Mouse (Mus musculus): ENCODE data around the gene Cgnl1.

Cgnl1 gene

DNA sequence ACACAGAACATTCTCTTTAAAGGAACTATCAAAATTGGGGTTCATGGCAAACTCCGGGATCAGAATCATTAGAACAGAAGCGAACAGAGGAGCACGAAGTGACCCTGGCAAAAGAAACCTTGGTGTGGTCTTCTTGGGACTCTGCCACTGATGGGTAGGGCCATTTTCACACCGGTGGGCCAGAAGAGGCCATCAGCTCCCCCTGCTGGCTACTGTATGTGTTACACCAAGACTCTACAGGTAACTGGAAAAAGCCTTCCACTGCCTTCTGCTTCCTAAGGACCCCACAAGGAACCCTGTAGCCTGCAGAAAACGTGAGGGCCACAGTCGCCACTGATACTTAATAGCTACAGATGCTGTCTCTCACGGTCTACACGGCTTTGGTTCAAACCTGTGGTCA, 154.0 kb downstream of the Cgnl1 start:
- peak in 1 of 2 experiments; percentile 74 for DNase-seq

DNA sequence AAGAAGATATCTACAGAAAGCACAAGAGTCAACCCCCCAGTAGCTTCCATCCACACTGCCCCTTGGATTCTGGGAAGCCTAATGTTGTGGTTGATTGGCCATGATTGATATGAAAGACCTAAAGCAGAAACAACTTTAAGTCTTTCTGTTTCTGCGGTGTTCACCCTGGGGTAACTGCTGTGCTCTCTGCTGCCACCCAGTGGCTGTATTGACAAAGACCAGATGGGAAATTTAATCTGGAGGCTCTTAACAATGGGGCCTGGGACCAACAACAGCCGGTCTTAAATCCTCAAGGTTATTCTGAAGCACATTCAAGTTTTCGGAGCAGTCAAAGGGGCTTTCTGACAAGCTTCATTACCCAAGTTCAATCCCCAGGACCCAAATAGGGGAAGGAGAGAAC, 155.2 kb downstream of the Cgnl1 start:
- peak; percentile 81 to 91 for DNase-seq

GRCm38 (mm10) chr9:71614643-71615042, 156.8 kb downstream of the Cgnl1 start:
- peak in 1 of 2 experiments; percentile 74 for DNase-seq

DNA sequence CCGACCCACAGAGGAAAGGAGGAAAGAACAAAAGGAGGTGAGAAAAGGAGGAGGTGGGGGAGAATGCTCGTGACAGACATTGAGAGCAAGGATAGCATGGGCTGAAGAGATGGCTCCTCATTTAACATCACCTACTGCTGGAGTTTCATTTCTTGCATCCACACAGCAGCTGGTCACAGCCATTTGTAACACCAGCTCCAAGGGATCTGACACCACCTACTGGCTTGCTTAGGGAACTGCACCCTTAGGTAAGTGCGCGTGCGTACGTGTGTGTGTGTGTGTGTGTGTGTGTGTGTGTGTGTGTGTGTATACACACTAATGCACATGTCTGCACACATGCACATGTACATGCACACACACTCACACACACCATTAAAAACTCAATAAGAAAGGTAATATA, 158.4 kb downstream of the Cgnl1 start:
- no peak for DNase-seq

GRCm38 (mm10) chr9:71611876-71612275, 159.5 kb downstream of the Cgnl1 start:
- peak; percentile 44 to 72 for DNase-seq

GRCm38 (mm10) chr9:71609010-71609409, 162.4 kb downstream of the Cgnl1 start:
- no peak for DNase-seq

DNA sequence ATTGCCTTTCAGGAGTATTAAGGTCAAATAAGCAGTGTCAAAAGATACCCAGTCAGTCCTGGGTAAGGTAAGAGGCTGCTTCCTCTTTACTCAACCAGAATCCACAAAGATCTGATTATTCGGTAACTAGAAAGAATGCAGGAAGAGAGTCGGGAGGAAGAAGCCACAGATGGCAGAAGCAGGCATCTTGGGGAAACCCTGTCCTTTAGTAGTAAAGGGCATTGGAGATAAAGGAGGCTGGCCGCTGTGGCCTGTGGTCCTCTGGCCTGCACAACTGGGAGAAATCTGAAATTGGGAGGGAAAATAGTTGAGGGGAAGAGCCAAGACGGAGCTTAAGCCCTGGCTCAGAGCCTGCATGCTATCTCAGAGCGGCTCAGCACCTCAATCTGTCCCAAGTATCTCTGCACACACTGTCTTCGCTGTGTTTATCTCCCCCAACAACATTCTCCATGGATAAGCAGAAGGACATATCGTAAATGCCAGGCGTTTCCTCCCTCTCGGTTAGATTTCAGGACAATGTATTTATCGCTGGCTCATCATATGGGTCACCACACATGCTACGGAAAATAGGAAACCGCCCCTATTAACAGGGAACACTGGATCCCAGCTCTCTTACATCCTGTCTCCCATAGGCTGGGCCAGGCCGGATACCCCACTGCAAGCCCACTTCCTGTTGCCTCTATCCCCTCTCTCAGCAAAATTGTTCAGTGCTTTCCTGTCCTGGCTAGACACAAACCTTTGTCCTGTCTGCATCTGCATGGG, 164.9 kb downstream of the Cgnl1 start:
- no peak for DNase-seq

DNA sequence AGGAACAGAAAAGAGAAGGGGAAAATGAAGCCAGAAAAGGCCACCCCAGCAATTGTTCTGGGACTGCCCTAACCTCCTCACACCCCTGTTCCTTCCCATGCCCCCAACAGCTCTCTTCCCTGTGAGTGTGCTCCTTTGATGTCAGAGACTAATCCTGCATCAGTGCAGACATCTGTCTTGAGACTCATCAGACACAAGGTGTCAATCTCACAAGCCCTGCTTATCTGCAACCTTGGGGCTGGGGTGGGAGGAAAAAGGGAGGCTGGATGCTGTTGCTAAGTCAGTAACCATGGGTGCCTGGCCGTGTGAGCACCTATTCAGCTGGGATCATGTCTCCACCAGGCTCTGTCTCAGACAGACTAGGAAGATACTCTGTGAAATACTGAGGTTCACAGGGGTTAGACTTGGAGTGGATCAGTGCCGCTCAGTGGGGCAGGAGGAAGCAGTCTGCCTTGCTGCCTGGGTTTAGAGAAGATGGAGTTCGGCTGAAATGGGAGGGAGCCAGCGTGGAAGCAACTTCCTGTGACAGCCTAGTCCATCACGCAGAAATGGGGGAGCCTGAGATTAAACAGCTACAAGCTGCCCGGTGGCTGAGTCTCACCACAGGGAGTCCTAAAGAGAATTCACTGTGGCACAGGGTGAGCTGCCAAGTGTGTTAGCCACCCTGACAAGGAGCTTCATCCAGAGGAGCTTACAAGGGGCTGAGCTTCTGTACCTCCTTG, 166.3 kb downstream of the Cgnl1 start:
- DNase-seq, result no peak

GRCm38 (mm10) chr9:71599861-71600260, 171.5 kb downstream of the Cgnl1 start:
- no peak for DNase-seq

DNA sequence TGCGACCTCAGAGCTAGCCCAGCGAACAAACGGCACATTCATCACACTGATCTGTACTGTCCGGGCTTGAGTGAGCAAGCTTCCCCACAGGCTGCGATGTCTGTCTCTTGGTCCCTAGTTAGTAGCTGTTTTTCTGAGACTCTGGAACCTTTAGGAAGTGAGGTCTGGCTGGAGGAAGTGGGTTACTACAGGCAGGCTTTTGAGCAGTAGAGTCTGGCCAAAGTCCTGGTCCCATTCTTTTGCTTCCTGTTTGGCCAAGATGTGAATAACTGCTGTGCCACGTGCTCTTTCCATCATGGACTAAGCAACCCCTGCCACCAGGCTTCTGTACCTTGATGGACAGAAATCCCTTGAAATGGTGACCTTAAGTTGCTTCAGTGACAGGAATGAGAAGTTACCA, 174.5 kb downstream of the Cgnl1 start:
- DNase-seq, result no peak

GRCm38 (mm10) chr9:71592577-71593285, 178.7 kb downstream of the Cgnl1 start:
- DNase-seq, result no peak

GRCm38 (mm10) chr9:71591938-71592548, 179.4 kb downstream of the Cgnl1 start, which contains the start of gene Myzap:
Gene Myzap, minus strand, starts transcription at chr9:71592360.
- DNase-seq, result peak; percentile 93

DNA sequence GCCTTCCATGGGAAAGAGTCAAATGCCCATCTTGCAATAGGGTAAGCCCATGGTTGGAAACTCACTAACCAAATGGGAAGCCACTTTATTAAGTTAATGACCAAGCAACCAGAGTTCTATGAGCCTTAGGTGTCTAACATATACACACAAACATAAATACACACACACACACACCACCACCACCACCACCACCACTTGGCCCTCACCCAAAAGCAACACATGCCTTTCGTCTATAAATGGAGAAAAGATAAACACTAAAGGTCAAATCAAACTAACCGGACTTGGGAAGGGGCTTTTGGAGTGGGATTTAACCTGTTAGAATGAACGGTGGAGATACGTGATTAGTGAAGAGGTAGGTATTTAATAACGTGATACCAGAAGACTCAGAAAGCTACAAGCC, 180.3 kb downstream of the Cgnl1 start:
- no peak for DNase-seq

- DNase-seq, result no peak
These were observed 181.6 kb downstream of the Cgnl1 start for GRCm38 (mm10) chr9:71589771-71590170.

DNA sequence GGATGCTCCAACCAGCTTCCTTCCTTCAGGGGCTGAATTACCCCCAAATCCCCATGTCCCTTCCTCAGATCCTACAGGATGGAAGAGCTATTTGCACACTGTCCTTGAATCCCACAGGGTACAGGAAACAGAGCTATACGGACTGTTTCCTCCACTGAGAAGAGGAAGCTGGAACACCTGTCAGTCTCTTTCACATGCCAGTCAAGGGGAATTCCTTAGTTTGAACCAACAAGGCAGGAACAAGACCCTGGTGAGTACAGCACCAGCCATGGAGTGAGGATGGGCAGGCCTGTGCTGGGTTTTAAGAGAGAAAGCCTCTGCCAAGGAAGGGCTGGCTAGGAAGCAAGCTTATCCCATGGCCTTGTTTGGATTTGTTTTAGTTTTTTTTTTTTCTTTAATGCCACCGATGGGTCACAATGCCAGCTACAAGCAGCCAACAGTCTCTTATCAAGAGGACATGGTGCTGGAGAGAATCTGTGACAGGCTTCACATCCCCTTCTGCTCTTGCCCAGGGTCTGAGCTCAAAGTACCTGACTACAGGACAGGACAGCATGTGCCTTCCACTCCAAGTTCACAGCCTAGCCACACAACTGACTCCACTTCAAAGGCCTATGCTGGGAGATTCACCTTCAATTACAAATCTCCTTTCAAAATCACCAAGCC, 182.3 kb downstream of the Cgnl1 start:
- DNase-seq, result no peak

DNA sequence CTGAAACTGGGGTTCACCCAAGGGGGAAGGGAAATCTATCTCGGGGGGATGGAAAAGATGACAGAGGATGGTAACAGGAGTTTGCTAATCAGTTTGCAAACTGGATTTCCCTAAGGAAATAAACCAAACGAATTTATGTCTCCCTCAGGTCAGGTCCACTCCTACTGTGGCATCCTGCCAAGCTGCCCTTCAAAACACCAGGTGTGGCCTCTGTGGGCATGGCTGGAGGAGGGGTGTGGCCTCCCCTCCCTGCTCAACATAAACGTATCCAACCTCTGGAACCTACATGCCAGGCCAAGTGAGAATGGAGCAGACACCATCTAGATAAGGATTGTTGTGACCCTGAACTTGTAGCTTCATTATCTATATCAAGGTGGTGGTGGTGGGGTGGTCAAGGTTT, 185.0 kb downstream of the Cgnl1 start:
- peak; percentile 42 to 64 for DNase-seq

DNA sequence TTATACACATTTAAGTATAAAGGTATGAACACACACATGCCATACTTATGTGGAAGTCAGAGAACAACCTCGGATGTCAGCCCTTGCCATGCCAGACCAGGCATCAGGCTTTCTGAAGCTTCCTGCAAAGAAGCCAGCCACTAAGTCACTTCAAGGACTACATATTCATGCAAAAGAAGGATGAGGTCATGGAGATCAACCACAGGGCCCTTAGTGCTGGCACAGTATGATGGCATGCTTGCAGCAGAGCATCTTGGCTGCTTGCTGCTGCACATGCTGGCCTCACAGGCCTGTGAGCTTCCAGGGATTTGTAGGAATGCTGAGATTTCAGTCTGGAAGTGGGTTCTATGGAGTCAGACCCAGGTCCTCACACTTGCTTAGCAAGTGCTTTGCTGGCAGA, 188.6 kb downstream of the Cgnl1 start:
- DNase-seq, result no peak

- no peak for DNase-seq
These were observed 192.4 kb downstream of the Cgnl1 start for GRCm38 (mm10) chr9:71578896-71579564.

Measured in kidney, postnatal 25 days (tissue).